Mouse (Mus musculus): ENCODE measurements at regions not wholly inside any gene's neighbourhood (a gene's known extent, or its start where the extent isn't known, plus 50 kb on each side); places are given as distances from the start of the nearest gene placed in this dataset.

- DNase-seq (ENCODE audit: low spot score) = no peak
These were observed 182.4 kb downstream of the Tm2d1 start for GRCm38 (mm10) chr4:98200701-98201100.

GRCm38 (mm10) chr4:98190318-98190717, 192.8 kb downstream of the Tm2d1 start:
- peak; percentile 14 for DNase-seq (ENCODE audit: low spot score)

GRCm38 (mm10) chr4:98189894-98190293, 193.2 kb downstream of the Tm2d1 start:
- DNase-seq (ENCODE audit: low spot score) = no peak

GRCm38 (mm10) chr4:98188944-98189343, 194.2 kb downstream of the Tm2d1 start:
- no peak for DNase-seq (ENCODE audit: low spot score)

- no peak for DNase-seq (ENCODE audit: low spot score)
These were observed 196.1 kb downstream of the Tm2d1 start for GRCm38 (mm10) chr4:98187038-98187437.

GRCm38 (mm10) chr4:98182053-98182355, 201.1 kb downstream of the Tm2d1 start:
- peak; percentile 27 for DNase-seq (ENCODE audit: low spot score)

- DNase-seq (ENCODE audit: low spot score) = peak; percentile 40
These were observed 201.7 kb downstream of the Tm2d1 start for GRCm38 (mm10) chr4:98181185-98182052.

- no peak for DNase-seq (ENCODE audit: low spot score)
These were observed 202.8 kb downstream of the Tm2d1 start for GRCm38 (mm10) chr4:98180336-98180735.

Measured in adipocyte (in vitro differentiated cells).